Mouse (Mus musculus) cerebellum, adult 8-10 months (tissue): ENCODE data around the gene Nrxn3.
A peak's percentile ranks its signal among the peaks of the same experiment; 100 is the strongest.

ENCODE experiments used
- DNase-seq: peaks from one replicate; pipeline ENCODE4 v3.0.0; 2022

Gene Nrxn3

DNA sequence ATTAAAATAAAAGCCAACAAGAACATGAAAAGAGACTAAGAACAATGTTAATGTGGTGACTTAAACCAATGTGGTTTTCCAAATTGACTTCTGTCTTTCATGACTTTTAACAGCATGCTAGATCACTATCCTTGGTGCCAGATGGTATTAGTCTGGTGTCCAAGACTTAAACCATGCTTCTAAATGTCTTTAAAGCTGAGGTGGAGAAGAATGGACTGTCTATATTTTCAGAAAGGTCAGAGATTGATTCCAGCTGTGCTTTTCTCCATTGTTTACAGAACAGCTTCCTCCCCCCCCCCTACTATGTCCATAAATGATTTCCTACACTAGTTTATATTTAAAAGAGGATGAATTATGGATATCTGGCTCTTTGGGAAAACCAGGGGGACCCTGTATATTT is 1473.5 kb downstream of the Nrxn3 start:
- no peak for DNase-seq

DNA sequence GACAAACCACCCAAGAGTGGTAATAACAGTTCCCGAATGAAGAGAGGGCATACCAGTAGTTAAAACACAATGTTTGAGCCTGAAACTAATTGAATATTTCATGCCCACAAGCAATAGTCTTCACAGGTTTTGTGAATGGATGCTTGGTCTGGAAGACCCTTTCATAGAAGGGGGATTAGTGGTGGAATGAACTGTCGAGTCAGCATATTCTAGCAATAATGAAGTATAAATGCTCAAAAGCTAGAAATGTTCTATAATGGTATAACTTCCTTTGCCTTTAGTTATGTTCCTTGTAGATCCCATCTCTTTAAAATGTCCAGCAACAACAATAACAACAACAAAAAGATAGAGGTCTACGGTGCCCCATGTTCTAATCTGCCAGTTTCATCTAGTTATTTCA is 1475.3 kb downstream of the Nrxn3 start:
- DNase-seq: no peak

DNA sequence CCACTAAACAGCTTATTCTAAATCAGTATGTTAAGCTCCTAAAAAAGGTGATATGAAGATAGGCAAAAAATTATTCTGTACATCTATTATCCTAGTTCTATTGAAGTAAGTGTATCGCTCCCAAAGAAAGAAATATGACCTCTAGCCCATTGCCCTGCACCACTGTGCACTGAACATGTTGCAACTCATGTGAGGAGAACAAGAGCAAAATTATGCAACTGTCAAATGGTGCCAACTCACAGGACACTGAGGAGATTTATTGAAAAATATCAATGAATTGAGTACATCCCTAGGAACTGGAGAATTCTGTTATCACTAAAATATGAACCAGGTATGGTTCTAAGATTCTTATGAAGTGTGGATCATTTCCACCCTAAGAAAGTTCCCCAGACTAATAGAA is 1479.8 kb downstream of the Nrxn3 start:
- no peak for DNase-seq

DNA sequence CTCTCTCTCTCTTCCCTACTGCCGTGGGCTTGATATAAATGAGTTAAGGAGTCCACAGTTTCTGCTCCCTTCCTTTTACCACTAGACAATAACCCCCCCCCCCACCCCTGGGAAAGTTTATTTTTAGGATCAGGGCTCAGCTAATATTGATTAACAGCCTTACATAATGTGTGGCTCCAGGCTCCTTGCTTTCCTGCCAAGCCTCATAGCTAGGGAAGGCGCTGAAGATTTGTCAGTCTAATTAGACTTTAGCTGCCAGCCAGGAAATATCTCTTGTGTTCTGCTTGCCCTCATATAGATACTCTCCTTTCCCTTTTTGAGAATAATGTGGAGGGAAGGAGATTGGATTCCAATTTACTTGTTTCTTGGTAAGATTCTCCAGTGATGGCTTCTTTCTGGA is 1488.7 kb downstream of the Nrxn3 start:
- no peak for DNase-seq

DNA sequence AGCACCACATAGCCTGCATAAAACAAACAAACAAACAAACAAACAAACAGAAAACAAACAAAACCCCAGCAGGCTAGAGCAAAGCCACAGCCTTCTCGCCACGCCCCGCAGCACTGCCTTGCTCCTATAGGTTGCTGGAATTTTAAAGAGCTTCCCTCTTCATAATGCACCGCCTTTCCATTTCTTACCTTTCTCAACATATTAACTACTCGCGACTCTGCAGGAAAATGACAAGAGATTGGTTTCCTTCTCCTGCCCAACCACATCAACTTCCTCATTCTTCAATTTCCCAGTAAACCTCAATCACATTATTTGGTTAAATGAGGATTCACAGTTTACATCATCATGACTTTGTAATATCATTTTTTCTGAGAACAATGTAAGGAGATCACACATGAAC is 1494.4 kb downstream of the Nrxn3 start:
- no peak for DNase-seq

DNA sequence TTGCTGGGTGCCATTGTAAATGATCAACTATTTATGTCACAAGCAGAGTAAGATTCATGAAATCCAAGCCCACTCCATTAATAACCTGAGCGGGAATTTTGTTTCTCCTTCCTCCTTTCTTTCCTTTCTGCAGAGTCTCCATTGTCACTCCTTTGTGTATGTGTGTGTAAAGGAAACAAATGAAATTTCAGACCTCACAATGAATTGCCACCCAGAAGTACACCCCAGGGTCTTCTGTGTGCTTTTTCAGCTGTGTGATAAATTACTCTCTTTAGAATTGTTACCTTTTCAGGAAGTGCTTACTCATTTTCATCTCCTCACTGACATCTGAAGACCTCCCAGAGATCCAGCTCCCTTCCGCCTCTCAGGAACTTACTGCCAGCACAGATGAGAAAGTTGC is 1506.4 kb downstream of the Nrxn3 start:
- no peak for DNase-seq

DNA sequence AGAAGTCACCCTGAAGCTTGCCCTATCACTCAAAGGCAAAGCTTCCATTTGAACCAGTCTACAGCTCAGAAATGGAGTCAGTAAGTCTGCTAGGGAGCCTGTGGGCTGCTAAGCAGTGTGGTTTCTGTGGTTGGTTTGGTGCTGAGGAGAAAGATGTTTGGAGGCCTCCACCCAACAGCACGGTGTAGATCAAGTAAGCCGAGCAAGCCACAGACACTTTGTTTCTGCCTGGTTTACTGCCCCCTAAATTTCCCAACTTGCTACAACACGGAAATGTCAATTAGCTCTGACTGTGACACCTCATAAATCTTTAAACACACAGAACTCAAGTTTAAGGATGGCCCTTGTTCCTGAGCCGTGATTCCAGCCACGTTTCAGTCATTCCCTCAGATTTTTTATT is 1513.4 kb downstream of the Nrxn3 start:
- DNase-seq: no peak

DNA sequence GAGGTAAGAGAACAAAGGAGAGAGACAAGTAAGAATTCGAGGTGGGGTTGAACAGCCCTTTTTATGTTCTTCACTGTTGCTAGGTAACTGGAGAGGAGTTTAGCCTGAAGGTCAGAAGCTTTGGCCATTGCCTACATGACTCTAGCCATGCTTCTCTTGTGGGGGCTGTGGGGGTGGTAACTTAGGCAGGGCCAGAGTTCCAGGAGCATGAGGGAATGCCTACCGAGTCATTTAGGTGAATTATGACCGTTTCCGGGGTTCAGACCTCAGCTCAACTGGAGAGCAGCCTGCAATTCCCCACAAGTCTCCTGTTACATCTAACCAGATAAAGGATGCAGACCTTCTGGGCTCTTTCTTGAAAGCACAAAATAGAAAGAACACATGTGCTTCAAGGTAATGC is 1537.6 kb downstream of the Nrxn3 start:
- DNase-seq: no peak

DNA sequence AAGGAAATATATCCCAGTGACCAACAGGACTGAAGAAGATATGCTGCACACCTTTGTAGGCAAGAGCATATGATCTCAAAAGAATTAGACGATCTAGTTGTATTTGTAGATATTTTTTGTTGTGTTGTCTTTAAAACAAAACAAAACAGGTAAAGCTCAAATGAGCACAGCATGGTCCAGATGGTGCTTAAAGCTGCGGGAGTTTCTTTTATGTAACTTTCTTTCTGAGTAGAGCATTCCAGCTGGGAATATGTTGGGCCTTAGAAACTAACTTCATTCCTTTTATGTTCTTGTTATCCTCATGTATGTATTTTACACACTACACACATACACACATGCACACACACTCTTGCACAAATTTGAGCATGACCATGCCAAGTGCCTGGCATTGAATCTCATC is 1545.4 kb downstream of the Nrxn3 start:
- DNase-seq: no peak

DNA sequence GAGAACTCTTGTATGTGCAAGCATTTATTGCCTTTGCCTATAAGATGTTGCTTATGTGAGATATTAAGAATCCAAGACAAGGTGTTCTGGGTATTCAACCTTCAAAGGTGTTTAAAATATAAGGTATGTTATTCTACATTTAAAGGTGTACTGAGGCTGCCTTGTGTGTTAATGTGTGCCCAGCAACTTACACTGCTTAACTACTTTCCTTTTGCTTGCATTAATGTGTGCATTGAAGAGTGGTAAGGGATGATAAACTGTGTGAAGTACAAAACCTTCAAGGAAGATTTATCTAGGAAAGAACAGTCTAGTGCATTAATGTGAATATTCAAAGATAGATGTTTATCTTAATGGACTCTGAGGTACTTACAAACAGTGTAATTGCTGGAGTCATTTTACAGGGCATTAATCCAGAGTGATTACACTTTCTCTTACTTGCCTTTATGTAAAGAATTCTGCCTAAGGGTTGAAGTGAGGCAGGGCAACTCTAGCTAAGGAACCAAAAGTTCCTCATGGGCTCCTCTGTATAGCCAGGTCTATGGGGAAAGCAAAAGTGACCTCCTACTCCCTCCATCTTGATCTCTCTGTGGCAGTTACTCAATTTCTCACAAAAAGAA is 1548.2 kb downstream of the Nrxn3 start:
- DNase-seq: no peak

DNA sequence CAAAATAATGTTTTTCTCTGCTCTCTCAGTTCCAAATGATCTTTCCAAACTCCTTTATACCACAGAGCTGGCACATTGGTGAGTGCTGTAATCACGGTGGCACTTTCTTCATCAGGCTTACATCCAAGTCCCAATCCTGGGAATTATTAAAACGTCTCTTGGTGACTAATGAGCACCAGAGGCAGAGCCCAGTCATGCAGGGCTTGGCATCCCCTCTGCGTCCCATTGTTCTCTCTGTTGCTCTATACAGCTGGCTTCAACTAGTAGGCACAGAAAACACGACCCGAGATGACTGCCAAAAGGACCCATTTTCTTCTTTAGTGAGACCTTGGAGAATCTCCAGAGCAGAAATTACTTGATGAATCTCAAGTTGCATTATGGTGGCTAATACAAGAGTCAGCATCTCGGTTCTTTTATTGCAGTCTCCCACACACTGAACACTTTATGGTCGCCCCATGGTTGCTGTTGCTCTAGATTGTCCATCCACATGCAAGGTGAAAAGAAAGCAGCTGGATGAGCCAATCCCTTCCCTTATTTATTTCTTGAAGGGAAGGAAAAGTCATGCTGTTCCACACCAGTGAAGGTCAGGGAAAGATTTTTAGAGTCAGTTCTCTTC is 1552.1 kb downstream of the Nrxn3 start:
- peak; percentile 33 for DNase-seq

DNA sequence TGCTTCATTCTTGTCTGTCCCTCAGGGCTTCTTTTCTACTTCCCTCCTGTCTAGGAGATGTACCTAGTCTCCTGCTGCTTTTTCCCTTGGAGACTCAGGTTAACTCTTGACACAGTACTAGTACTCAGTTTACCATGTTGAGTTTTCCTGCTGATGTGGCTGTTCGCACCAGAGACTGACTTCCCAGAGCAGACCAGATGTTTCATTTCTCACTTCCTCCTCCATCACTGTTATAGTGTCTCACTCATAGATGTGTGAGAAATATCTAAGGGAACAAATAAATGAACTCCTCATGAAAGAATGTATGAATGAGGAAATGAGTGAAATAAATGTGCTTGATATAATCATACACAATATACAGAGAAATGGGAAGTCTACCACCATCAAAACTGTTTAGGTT is 1558.6 kb downstream of the Nrxn3 start:
- DNase-seq: no peak

DNA sequence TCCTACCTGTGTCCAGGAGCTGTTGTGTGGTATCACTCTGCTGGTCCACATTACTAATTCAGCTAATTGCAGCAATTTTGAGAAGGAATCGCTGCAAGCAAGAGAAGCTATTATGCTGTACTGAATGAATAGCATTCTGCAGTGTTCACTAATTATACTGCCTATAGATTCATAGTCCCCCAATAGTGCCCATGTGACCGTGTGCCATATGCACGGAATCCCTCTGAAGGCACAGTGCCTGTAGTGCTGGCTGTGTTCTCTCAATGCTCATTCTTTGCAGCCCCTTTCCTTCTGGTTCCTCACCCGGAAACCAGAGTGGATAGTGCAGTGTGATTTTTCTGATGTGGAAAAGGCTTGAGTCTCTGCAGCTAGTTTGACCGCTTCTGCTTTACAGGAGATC is 1560.3 kb downstream of the Nrxn3 start:
- no peak for DNase-seq

DNA sequence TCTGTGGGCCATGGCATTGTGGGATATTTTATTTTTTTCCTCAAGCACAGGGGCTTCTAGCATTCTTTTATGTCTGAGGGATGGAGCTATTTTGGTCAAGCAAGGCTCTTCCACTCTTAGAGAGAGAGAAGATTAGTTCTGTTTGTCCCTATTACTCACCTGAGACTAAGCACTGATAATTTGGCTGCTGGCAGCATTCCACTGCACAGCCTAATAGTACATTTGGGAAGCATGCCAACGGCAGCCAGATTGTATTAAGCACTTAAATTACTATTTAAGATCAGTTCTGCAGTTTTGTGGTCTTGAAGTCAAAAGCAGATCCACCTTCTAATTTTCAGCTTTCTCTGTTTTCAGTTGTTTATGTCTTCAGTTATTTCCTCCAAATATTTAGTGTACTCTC is 1580.0 kb downstream of the Nrxn3 start:
- DNase-seq: peak; percentile 53

DNA sequence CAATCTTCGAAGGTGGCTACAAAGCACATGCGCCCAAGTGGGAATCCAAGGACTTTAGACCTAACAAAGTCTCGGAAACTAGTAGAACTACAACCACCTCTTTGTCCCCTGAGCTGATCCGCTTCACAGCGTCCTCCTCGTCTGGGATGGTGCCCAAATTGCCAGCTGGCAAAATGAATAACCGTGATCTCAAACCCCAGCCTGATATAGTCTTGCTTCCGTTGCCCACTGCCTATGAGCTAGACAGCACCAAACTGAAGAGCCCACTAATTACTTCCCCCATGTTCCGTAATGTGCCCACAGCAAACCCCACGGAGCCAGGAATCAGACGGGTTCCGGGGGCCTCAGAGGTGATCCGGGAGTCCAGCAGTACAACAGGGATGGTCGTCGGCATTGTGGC is 1609.1 kb downstream of the Nrxn3 start:
- DNase-seq: peak; percentile 30

DNA sequence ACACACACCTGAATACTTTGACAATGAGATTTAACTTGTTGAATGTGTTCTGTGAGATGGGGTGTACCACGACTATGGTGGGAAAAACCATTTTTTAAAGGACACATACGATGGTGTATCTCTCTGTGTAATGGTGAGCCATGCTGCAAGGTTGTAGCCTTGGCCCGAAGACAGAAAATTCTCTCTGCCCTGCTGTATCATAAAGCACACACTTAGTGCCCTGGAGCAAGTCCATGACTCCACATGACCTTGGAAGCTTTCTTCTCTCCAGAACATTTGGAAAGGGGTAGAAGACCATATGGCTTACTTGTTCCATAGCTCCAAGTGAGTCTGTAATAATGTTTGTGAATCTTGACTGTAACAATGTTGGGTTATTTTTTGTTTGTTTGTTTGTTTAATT is 1609.8 kb downstream of the Nrxn3 start:
- DNase-seq: peak; percentile 49

DNA sequence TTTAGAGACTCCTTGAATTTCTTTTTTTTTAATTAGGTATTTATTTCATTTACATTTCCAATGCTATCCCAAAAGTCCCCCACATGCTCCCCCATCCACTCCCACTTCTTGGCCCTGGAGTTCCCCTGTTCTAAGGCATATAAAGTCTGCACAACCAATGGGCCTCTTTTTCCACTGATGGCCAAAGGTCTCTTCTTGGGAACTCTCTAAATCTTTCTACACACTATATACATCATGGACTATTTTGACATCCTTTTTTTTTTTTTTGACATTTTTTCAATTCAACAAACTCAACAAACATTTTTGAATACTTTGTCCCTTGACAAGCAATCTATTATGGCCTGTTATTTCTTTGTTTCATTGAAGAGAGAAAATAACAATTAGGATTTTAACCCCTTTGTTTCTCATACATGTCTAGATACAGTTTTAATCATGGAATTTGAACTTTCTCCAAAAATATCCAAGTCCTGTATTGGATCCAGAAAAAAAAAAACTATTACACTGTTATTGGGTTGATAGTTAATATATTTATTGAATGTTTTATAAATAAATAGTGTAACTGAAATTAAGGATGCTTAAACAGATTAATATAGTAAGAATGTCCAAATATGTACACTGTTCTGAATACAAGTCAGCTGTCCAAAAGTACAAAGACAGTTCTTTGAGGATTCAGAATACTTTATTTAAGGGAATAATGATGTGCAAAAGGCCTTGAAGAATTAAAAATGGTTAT is 1615.0 kb downstream of the Nrxn3 start:
- no peak for DNase-seq

DNA sequence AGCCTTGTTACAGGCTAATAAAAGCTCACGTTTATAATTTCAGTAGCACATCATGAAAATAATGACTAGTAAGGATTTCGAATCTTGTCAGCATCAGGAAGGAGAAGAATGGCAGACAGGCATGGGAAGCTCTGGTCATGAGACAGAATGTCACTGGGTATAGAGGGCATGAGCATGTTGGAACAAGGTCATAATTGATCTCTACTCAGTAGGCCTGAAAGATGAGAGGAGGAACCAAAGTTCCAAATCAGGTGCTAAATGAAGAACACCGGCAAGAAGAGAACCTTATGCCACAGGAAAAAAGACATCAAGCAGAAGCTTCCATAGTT is 1615.5 kb downstream of the Nrxn3 start:
- DNase-seq: no peak
